Mouse (Mus musculus): Measurements from ENCODE around the gene Urgcp.
"Not testable (repeated sequence)": the region's sequence is repeated elsewhere in the genome, so short reads cannot be mapped to it uniquely, and the experiment has no call there.

Urgcp gene

GRCm38 (mm10) chr11:5761820-5762632 lies at the start of gene Urgcp:
Gene Urgcp, minus strand, starts transcription at chr11:5762376.
- DNase-seq (ENCODE audit: low spot score in 2 of 2): peak; percentile 93

GRCm38 (mm10) chr11:5809487-5809886 lies 47.3 kb upstream of the Urgcp start:
- not testable (repeated sequence) for DNase-seq (ENCODE audit: low spot score in 2 of 2)

- no peak for DNase-seq (ENCODE audit: low spot score in 2 of 2)
Observed at GRCm38 (mm10) chr11:5807956-5808355, 45.8 kb upstream of the Urgcp start.

GRCm38 (mm10) chr11:5805711-5806110 lies 43.5 kb upstream of the Urgcp start:
- DNase-seq (ENCODE audit: low spot score in 2 of 2): no peak

- no peak for DNase-seq (ENCODE audit: low spot score in 2 of 2)
Observed at GRCm38 (mm10) chr11:5804174-5804573, 42.0 kb upstream of the Urgcp start.

- DNase-seq (ENCODE audit: low spot score in 2 of 2): no peak
Observed at GRCm38 (mm10) chr11:5803551-5803981, 41.4 kb upstream of the Urgcp start, which contains the start of gene Pgam2. Gene Pgam2, minus strand, starts transcription at chr11:5803733.

GRCm38 (mm10) chr11:5802457-5803217 lies 40.5 kb upstream of the Urgcp start:
- no peak for DNase-seq (ENCODE audit: low spot score in 2 of 2)

- DNase-seq (ENCODE audit: low spot score in 2 of 2): no peak
Observed at GRCm38 (mm10) chr11:5802005-5802404, 39.8 kb upstream of the Urgcp start.

- DNase-seq (ENCODE audit: low spot score in 2 of 2): no peak
Observed at GRCm38 (mm10) chr11:5801511-5801910, 39.3 kb upstream of the Urgcp start.

- DNase-seq (ENCODE audit: low spot score in 2 of 2): no peak
Observed at GRCm38 (mm10) chr11:5799621-5800490, 37.7 kb upstream of the Urgcp start.

GRCm38 (mm10) chr11:5797928-5798327 lies 35.8 kb upstream of the Urgcp start:
- no peak for DNase-seq (ENCODE audit: low spot score in 2 of 2)

GRCm38 (mm10) chr11:5797371-5797770 lies 35.2 kb upstream of the Urgcp start:
- DNase-seq (ENCODE audit: low spot score in 2 of 2): no peak

GRCm38 (mm10) chr11:5796939-5797338 lies 34.8 kb upstream of the Urgcp start:
- no peak for DNase-seq (ENCODE audit: low spot score in 2 of 2)

- DNase-seq (ENCODE audit: low spot score in 2 of 2): no peak
Observed at GRCm38 (mm10) chr11:5795706-5796105, 33.5 kb upstream of the Urgcp start.

- no peak for DNase-seq (ENCODE audit: low spot score in 2 of 2)
Observed at GRCm38 (mm10) chr11:5795290-5795689, 33.1 kb upstream of the Urgcp start.

GRCm38 (mm10) chr11:5790431-5790830 lies 28.3 kb upstream of the Urgcp start:
- DNase-seq (ENCODE audit: low spot score in 2 of 2): no peak

- DNase-seq (ENCODE audit: low spot score in 2 of 2): peak; percentile 45 to 70
Observed at GRCm38 (mm10) chr11:5789754-5790333, 27.7 kb upstream of the Urgcp start.

- DNase-seq (ENCODE audit: low spot score in 2 of 2): no peak
Observed at GRCm38 (mm10) chr11:5789071-5789753, 27.0 kb upstream of the Urgcp start.

GRCm38 (mm10) chr11:5788056-5789014 lies 26.2 kb upstream of the Urgcp start, which contains the start of gene Dbnl:
Gene Dbnl, plus strand, starts transcription at chr11:5788488.
- peak; percentile 97 for DNase-seq (ENCODE audit: low spot score in 2 of 2)

- DNase-seq (ENCODE audit: low spot score in 2 of 2): no peak
Observed at GRCm38 (mm10) chr11:5787671-5788055, 25.5 kb upstream of the Urgcp start.

All from urinary bladder, postnatal 36 days (tissue).